Mouse (Mus musculus) heart, embryonic 11.5 days (tissue): Measurements from ENCODE around the gene Pcgf5. TPM values are rescaled to one million over a fixed set of nuclear protein-coding genes. Genes with fewer than 3 reads are reported as not detected.
"Not testable (repeated sequence)": the region's sequence is repeated elsewhere in the genome, so short reads cannot be mapped to it uniquely, and the experiment has no call there.

Source experiments
- ATAC-seq: fragments of 200-750 bp; cut with Nextera tagmentation; replicated peaks from 2 replicates; pipeline ENCODE4 v1.8.0; 2017; ENCODE audit warnings: moderate library complexity; ENCODE audit not compliant: insufficient number of reproducible peaks, low FRiP score, low TSS enrichment
- H3K27ac ChIP-seq: fragments of 300-500 bp; sonication (generic); 2 replicates; pipeline ENCODE4 v1.5.1; 2014; ENCODE audit warnings: mild to moderate bottlenecking, low read depth, low read length
- H3K27me3 ChIP-seq: fragments of 300-500 bp; sonication (generic); 2 replicates; pipeline ENCODE4 v1.6.1; 2014; ENCODE audit warnings: mild to moderate bottlenecking, low read length, mixed read lengths; ENCODE audit not compliant: control insufficient read depth, insufficient read depth
- H3K36me3 ChIP-seq: fragments of 300-500 bp; sonication (generic); 2 replicates; pipeline ENCODE4 v1.6.1; 2014; ENCODE audit warnings: mild to moderate bottlenecking, low read length, moderate library complexity, mixed read lengths; ENCODE audit not compliant: control insufficient read depth, insufficient read depth
- H3K4me1 ChIP-seq: fragments of 300-500 bp; sonication (generic); 2 replicates; pipeline ENCODE4 v1.6.1; 2014; ENCODE audit warnings: low read length; ENCODE audit not compliant: control insufficient read depth, insufficient read depth
- H3K4me2 ChIP-seq: fragments of 300-500 bp; sonication (generic); 2 replicates; pipeline ENCODE4 v1.6.1; 2014; ENCODE audit warnings: mild to moderate bottlenecking, moderate library complexity
- H3K4me3 ChIP-seq: fragments of 300-500 bp; sonication (generic); 2 replicates; pipeline ENCODE4 v1.5.1; 2014; ENCODE audit warnings: low read depth, low read length
- H3K9ac ChIP-seq: fragments of 300-500 bp; sonication (generic); 2 replicates; pipeline ENCODE4 v1.6.1; 2014; ENCODE audit warnings: mild to moderate bottlenecking, low read depth, low read length, moderate library complexity
- H3K9me3 ChIP-seq: fragments of 300-500 bp; sonication (generic); replicated peaks from 2 replicates; pipeline ENCODE4 v1.6.1; 2016; ENCODE audit warnings: low read length; ENCODE audit not compliant: control insufficient read depth
- WGBS: fragments of 180-500 bp; shearing (Covaris S2); extraction: QIAGEN DNeasy Blood & Tissue Kit; methylation state at CpG from one replicate; pipeline ENCODE4 v1.1.7; 2014; ENCODE audit not compliant: insufficient replicate concordance; 5-methylcytosine and 5-hydroxymethylcytosine counted together
- polyA plus RNA-seq: library from polyadenylated mRNA; unstranded; fragments of >200 nt; fragmentation: Nextera tagmentation; extraction: Ambion mirVana; gene quantifications from 2 replicates; pipeline ENCODE4 v1.2.1, GENCODE M21; 2014

Pcgf5 gene
- polyA plus RNA-seq, 1 experiment from 2014 or later = 40.6 TPM

DNA sequence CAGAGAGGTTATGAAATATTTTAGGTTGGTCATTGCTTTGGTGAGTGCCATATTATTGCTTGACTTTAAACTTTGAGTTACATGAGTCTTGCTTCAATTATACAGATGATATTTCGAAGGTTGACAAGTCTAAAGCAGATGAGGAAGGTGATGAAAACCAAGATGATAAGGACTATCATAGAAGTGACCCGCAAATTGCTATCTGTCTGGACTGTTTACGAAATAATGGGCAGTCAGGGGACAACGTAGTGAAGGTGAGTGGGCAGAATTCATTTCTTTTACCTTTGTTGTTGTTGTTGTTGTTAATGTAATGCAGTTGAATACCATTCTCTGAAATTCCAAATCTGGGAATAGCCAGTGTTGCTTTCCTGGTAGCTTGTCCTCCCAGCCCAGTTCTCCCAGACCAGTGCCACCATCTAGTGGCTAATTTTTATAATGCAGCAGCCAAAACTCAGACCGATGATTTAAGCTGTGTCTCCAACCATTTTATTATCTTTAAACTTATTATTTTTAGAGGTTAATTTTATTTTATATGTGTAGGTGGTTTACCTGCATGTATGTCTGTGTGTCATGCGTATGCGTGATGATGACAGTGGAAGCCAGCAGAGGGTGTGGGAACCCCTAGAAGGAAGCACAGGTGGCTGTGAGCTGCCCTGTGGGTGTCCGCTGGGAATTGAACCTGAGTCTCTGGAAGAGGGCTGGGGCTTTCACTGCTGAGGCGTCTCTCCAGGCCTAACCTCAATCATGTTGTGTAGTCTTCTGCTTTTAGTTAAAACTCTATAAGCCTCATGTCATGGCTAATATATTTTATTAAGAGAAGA lies 92.0 kb downstream of the Pcgf5 start:
- no peak overlapping the region for H3K27ac ChIP-seq
- H3K4me1 ChIP-seq = 0 out of 2 replicates have a peak, but pooled peaks cover 4% of the 10 kb centered on the region
- ATAC-seq = no peak
- H3K27me3 ChIP-seq = no peaks in the 10 kb centered on the region
- H3K4me3 ChIP-seq = no peak overlapping the region
- no peaks in the 10 kb centered on the region for H3K36me3 ChIP-seq
- WGBS = 50% methylated on average over 9 of the region's 9 CpGs
- H3K9me3 ChIP-seq = no peaks in the 10 kb centered on the region
- no peak overlapping the region for H3K4me2 ChIP-seq
- H3K9ac ChIP-seq = no peak overlapping the region

GRCm38 (mm10) chr19:36450997-36451608 lies 103.0 kb downstream of the Pcgf5 start:
- Histone ChIP-seq H3K9me3 (no peaks in the 10 kb centered on the region), H3K27me3 (no peaks in the 10 kb centered on the region), H3K36me3 (peaks cover 2% of the 10 kb centered on the region; the same call in 1 of the 2 replicates), H3K27ac (no peak overlapping the region), H3K4me1 (peaks cover 6% of the 10 kb centered on the region; the same call in 1 of the 2 replicates), H3K4me2 (no peak overlapping the region), H3K9ac (no peak overlapping the region), H3K4me3 (no peak overlapping the region)
- 37% methylated on average over 3 of the region's 3 CpGs for WGBS
- no peak for ATAC-seq

- Histone ChIP-seq H3K9ac (no peak overlapping the region), H3K27ac (peak overlapping the region; percentile 22; the same call in 1 of the 2 replicates), H3K4me3 (no peak overlapping the region), H3K4me1 (peaks cover 6% of the 10 kb centered on the region; the same call in 1 of the 2 replicates), H3K4me2 (no peak overlapping the region), H3K9me3 (no peaks in the 10 kb centered on the region), H3K36me3 (peaks cover 2% of the 10 kb centered on the region; the same call in 1 of the 2 replicates), H3K27me3 (no peaks in the 10 kb centered on the region)
- ATAC-seq = no peak
- WGBS = 31% methylated on average over 5 of the region's 5 CpGs
Measured at GRCm38 (mm10) chr19:36451731-36452130, 103.6 kb downstream of the Pcgf5 start.

GRCm38 (mm10) chr19:36452210-36452609 lies 104.1 kb downstream of the Pcgf5 start:
- not testable (repeated sequence) for H3K9me3 ChIP-seq, ATAC-seq, H3K4me2 ChIP-seq, H3K36me3 ChIP-seq, H3K27me3 ChIP-seq, H3K4me3 ChIP-seq, H3K9ac ChIP-seq, H3K4me1 ChIP-seq
- 0 out of 2 replicates have a peak overlapping the region, but pooled peaks have one; percentile 22 for H3K27ac ChIP-seq
- WGBS = 42% methylated on average over 3 of the region's 3 CpGs

GRCm38 (mm10) chr19:36453451-36453850 lies 105.3 kb downstream of the Pcgf5 start:
- no peaks in the 10 kb centered on the region for H3K9me3 ChIP-seq
- H3K27me3 ChIP-seq = no peaks in the 10 kb centered on the region
- H3K27ac ChIP-seq = no peak overlapping the region
- H3K4me3 ChIP-seq = no peak overlapping the region
- no peak for ATAC-seq
- H3K4me2 ChIP-seq = no peak overlapping the region
- H3K36me3 ChIP-seq = peaks cover 2% of the 10 kb centered on the region; the same call in 1 of the 2 replicates
- H3K9ac ChIP-seq = no peak overlapping the region
- WGBS = 90% methylated on average over 4 of the region's 4 CpGs
- H3K4me1 ChIP-seq = peaks cover 6% of the 10 kb centered on the region; the same call in 1 of the 2 replicates

- H3K4me1 ChIP-seq = no peaks in the 10 kb centered on the region
- H3K36me3 ChIP-seq = no peaks in the 10 kb centered on the region
- H3K9me3 ChIP-seq = no peaks in the 10 kb centered on the region
- H3K27me3 ChIP-seq = no peaks in the 10 kb centered on the region
- no peak overlapping the region for H3K4me2 ChIP-seq
- H3K9ac ChIP-seq = no peak overlapping the region
- no peak for ATAC-seq
- WGBS = 15% methylated on average over 6 of the region's 6 CpGs
- no peak overlapping the region for H3K27ac ChIP-seq
- no peak overlapping the region for H3K4me3 ChIP-seq
Measured at GRCm38 (mm10) chr19:36470106-36470505, 122.0 kb downstream of the Pcgf5 start.

DNA sequence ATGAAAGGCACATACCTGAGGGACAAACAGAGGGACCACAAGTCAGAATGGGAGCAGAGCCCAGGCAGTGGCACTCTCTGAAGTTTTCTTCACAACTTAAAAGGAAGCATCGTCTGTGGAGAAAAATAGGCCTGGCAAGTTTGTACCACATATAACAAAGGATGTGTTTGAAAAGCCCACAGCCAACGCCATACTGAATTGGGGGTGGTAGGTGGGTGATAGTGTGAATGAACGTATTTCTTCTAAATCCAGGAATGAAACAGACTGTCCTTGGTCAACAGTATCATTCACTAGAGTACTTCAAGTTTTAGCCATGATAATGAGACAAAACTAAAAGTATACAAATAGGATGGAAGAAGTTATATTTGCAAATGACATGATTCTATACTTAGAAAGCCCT lies 123.2 kb downstream of the Pcgf5 start:
- no peak overlapping the region for H3K4me3 ChIP-seq
- no peaks in the 10 kb centered on the region for H3K27me3 ChIP-seq
- 76% methylated on average over 3 of the region's 3 CpGs for WGBS
- no peak overlapping the region for H3K9ac ChIP-seq
- no peaks in the 10 kb centered on the region for H3K4me1 ChIP-seq
- ATAC-seq = no peak
- H3K36me3 ChIP-seq = no peaks in the 10 kb centered on the region
- H3K9me3 ChIP-seq = no peaks in the 10 kb centered on the region
- H3K4me2 ChIP-seq = no peak overlapping the region
- no peak overlapping the region for H3K27ac ChIP-seq

GRCm38 (mm10) chr19:36476596-36476995 lies 128.5 kb downstream of the Pcgf5 start:
- H3K27me3 ChIP-seq = no peaks in the 10 kb centered on the region
- no peak overlapping the region for H3K27ac ChIP-seq
- no peak for ATAC-seq
- no peak overlapping the region for H3K4me2 ChIP-seq
- H3K4me3 ChIP-seq = no peak overlapping the region
- H3K9ac ChIP-seq = no peak overlapping the region
- H3K4me1 ChIP-seq = peaks cover 3% of the 10 kb centered on the region; the same call in 1 of the 2 replicates
- no peaks in the 10 kb centered on the region for H3K9me3 ChIP-seq
- WGBS = 91% methylated on average over 4 of the region's 4 CpGs
- H3K36me3 ChIP-seq = no peaks in the 10 kb centered on the region
